Mouse (Mus musculus) intestine, embryonic 14.5 days (tissue): ENCODE results near the gene Parp3. TPM values are rescaled to one million over a fixed set of nuclear protein-coding genes. Genes with fewer than 3 reads are reported as not detected.

Source experiments
- ATAC-seq: fragments of 200-750 bp; cut with Nextera tagmentation; replicated peaks from 2 replicates; pipeline ENCODE4 v1.8.0; 2017; ENCODE audit warnings: low read depth, moderate number of reproducible peaks, moderate TSS enrichment, moderate library complexity; ENCODE audit not compliant: low FRiP score, low TSS enrichment
- DNase-seq: peaks from one replicate; pipeline ENCODE4 v3.0.0-alpha.2; 2018; ENCODE audit warnings: low spot score
- H3K27ac ChIP-seq: fragments of 300-500 bp; sonication (generic); 2 replicates; pipeline ENCODE4 v1.5.1; 2014; ENCODE audit warnings: low read depth, mild to moderate bottlenecking, control low read depth
- H3K27me3 ChIP-seq: fragments of 300-500 bp; sonication (generic); replicated peaks from 2 replicates; pipeline ENCODE4 v1.6.1; 2014; ENCODE audit warnings: low read length, control low read depth; ENCODE audit not compliant: control insufficient read depth, insufficient read depth
- H3K36me3 ChIP-seq: fragments of 300-500 bp; sonication (generic); 2 replicates; pipeline ENCODE4 v1.6.1; 2014; ENCODE audit warnings: low read length, control low read depth; ENCODE audit not compliant: control insufficient read depth, insufficient read depth
- H3K4me1 ChIP-seq: fragments of 300-500 bp; sonication (generic); replicated peaks from 2 replicates; pipeline ENCODE4 v1.6.1; 2014; ENCODE audit warnings: low read length, control low read depth, mixed read lengths; ENCODE audit not compliant: control insufficient read depth, insufficient read depth
- H3K4me2 ChIP-seq: fragments of 300-500 bp; sonication (generic); 2 replicates; pipeline ENCODE4 v1.6.1; 2014; ENCODE audit warnings: low read length
- H3K4me3 ChIP-seq: fragments of 300-500 bp; sonication (generic); 2 replicates; pipeline ENCODE4 v1.5.1; 2014; ENCODE audit warnings: low read depth, low read length, control low read depth, mixed read lengths
- H3K9ac ChIP-seq: fragments of 300-500 bp; sonication (generic); 2 replicates; pipeline ENCODE4 v1.6.1; 2014; ENCODE audit warnings: mild to moderate bottlenecking, low read length
- H3K9me3 ChIP-seq: fragments of 300-500 bp; sonication (generic); 2 replicates; pipeline ENCODE4 v1.6.1; 2016; ENCODE audit warnings: low read length, control low read depth; ENCODE audit not compliant: control insufficient read depth
- WGBS: fragments of 180-500 bp; shearing (Covaris S2); extraction: QIAGEN DNeasy Blood & Tissue Kit; methylation state at CpG from one replicate; pipeline ENCODE4 v1.1.7; 2014; 5-methylcytosine and 5-hydroxymethylcytosine counted together
- polyA plus RNA-seq: library from polyadenylated mRNA; unstranded; fragments of >200 nt; fragmentation: Nextera tagmentation; extraction: Ambion mirVana; gene quantifications from 2 replicates; pipeline ENCODE4 v1.2.1, GENCODE M21; 2014

Parp3 gene
- polyA plus RNA-seq, 1 experiment from 2014 or later, result 1.7 TPM

DNA sequence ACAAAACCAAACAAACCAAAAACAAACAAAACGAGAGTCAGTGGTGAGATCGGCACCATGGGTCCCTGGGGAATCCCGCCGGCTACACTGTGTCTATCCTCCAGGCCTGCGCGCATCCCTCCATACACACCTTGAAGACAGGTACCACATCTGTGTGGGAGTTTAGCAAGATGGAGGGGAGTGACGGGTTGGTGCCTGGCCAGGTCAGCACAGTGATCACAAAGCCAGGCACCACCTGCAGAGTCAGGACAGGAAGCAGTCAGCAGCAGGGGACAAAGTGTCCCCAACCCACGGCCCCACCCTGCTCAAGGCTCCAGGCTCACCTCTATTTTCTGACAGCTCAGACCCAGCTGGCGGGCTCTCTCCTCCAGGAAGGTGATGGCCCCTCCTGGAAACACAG, 40.2 kb downstream of the Parp3 start:
- Histone ChIP-seq H3K27me3 (no peaks in the 10 kb centered on the region), H3K27ac (no peak overlapping the region), H3K4me2 (no peak overlapping the region), H3K9ac (no peak overlapping the region), H3K4me3 (no peak overlapping the region), H3K36me3 (peaks cover 37% of the 10 kb centered on the region), H3K4me1 (peaks cover 18% of the 10 kb centered on the region), H3K9me3 (no peaks in the 10 kb centered on the region)
- ATAC-seq, result no peak
- WGBS, result 79% methylated on average over 9 of the region's 9 CpGs
- DNase-seq, result no peak

DNA sequence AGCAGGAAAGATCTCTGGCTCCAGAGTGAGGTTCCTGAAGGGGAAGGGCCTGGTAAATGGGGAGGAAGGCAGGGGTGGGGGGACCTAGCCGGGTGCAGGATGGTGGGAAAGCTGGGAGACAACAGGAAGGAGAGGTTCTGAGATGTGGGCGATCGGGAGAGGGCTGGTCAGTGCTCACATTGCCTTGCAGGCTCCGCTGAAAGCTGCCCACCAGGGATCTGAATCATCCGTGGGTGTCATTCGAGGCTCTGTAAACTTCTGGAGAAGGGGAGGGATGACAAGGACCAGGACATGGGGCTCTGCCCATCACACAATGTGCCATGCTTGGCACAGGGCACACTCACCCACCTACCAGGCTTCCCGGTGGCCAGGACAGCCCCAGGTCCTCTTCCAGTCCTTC, 43.4 kb downstream of the Parp3 start:
- Histone ChIP-seq H3K9ac (no peak overlapping the region), H3K27ac (no peak overlapping the region), H3K36me3 (peaks cover 49% of the 10 kb centered on the region), H3K9me3 (no peaks in the 10 kb centered on the region), H3K27me3 (no peaks in the 10 kb centered on the region), H3K4me2 (no peak overlapping the region), H3K4me1 (peaks cover 22% of the 10 kb centered on the region), H3K4me3 (no peak overlapping the region)
- no peak for ATAC-seq
- DNase-seq, result no peak
- WGBS, result 84% methylated on average over 6 of the region's 7 CpGs

DNA sequence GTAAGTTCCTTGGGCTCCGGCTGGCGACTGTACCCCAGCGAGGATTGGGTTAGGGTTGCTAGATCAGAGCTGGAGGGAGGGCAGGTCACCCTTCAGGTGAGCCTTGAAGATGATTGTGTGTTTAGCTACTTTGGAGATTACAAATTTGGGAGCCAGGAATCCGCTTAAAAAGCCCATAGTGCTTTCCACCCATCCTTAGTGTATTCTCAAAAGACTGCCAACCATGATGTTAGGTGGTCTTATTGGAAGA, 46.8 kb downstream of the Parp3 start:
- H3K4me1 ChIP-seq, result peaks cover 9% of the 10 kb centered on the region; the same call in 1 of the 2 replicates
- H3K27me3 ChIP-seq, result no peaks in the 10 kb centered on the region
- no peak for DNase-seq
- whole genome bisulfite sequencing, result 2% methylated on average over 4 of the region's 4 CpGs
- peak overlapping the region; percentile 95 for H3K4me2 ChIP-seq
- H3K27ac ChIP-seq, result peak overlapping the region; percentile 95
- H3K4me3 ChIP-seq, result peak overlapping the region; percentile 97
- H3K9ac ChIP-seq, result peak overlapping the region; percentile 97
- no peaks in the 10 kb centered on the region for H3K9me3 ChIP-seq
- peaks cover 42% of the 10 kb centered on the region for H3K36me3 ChIP-seq
- ATAC-seq, result no peak

DNA sequence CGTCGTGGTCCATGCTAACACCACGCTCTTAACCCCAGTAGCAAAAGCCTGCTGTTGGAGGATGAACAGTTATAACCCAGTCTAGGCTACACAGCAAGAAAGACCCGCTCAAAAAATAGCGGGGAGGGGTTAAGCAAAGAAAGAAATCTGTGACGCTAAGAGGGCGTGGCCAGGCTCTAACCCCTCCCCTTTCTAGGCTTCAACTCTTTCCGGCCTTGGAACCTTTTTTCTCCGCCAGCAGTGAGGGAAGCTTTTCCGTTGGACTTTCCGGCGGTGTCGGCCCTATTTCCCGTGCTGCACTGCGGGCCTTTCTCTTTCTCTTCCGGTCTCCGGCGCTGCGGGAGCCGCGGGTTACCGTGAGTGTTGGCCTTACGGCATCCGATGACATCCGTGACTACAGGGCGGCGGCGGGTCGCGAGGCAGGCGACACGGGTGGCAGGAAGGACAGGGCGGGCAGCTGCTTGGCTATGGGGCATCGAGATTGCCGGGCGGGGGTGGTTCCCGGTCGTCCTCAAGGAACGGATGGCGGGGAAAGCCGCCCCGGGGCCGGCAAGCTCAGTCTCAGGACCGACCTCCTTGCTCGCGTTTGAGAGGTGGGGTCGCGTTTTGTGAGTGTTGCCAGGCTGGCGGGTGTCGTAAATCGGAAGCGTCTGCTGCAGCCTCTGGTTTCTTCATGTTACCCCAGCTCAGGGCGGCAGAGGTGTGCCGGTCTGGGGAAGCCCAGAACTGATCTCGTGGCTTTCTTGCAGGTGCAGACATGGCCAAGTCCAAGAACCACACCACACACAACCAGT, 47.3 kb downstream of the Parp3 start, which contains the start of gene Rpl29:
Gene Rpl29, plus strand, starts transcription at position 234 of the 794 bp plus-strand sequence.
- Histone ChIP-seq H3K4me1 (peaks cover 9% of the 10 kb centered on the region; the same call in 1 of the 2 replicates), H3K9me3 (no peaks in the 10 kb centered on the region), H3K4me3 (peak within 1 kb of the TSS; percentile 97), H3K9ac (peak within 1 kb of the TSS; percentile 97), H3K36me3 (peaks cover 39% of the 10 kb centered on the region), H3K27ac (peak within 1 kb of the TSS; percentile 95), H3K4me2 (peak within 1 kb of the TSS; percentile 95), H3K27me3 (no peaks in the 10 kb centered on the region)
- ATAC-seq (peak; percentile 80), DNase-seq (peak; percentile 97)
- WGBS, result under 1% methylated on average over 47 of the region's 55 CpGs

DNA sequence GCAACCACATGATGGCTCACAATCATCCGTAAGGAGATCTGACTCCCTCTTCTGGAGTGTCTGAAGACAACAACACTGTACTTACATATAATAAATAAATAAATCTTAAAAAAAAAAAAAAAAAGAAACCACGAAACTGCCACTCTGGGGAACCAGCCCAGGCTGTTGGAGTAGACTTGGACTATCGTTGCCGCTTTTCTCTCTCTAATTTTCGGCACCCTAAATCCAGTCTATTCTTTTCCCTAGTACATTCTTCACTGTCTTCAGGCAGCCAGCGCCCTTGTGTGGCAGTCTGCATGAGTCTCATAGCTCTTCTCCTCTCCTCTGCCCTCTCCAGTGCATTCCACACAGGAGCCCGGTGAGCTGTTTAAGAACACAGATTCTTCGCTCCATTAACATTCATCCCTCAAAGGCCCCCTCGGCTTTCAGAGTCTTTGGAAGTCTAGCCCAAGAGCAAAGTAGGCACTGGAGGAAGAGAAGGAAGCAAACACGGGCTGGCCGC, 48.0 kb downstream of the Parp3 start:
- H3K9ac ChIP-seq, result peak overlapping the region; percentile 61
- H3K4me3 ChIP-seq, result peak overlapping the region; percentile 97
- peak overlapping the region; percentile 77 for H3K4me2 ChIP-seq
- peaks cover 9% of the 10 kb centered on the region; the same call in 1 of the 2 replicates for H3K4me1 ChIP-seq
- DNase-seq (no peak), ATAC-seq (peak; percentile 63)
- H3K27me3 ChIP-seq, result no peaks in the 10 kb centered on the region
- H3K36me3 ChIP-seq, result peaks cover 33% of the 10 kb centered on the region
- H3K27ac ChIP-seq, result peak overlapping the region; percentile 95
- 17% methylated on average over 11 of the region's 11 CpGs for WGBS
- H3K9me3 ChIP-seq, result no peaks in the 10 kb centered on the region

DNA sequence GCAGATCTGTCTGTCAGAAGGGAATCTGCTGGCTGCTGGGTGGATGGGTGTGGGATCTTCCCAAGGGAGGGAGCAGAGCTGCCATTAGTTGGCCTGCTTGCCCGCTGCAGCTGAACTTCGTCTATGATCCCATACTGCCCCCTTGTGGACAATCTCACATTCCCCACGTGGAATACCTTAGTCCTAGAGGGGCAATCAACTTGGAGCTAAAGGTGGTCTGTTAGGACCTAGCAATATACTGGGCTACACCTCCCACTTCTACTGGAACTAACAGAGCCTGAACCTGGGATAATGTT, 54.9 kb downstream of the Parp3 start:
- ATAC-seq (peak; percentile 74), DNase-seq (peak; percentile 91)
- Histone ChIP-seq H3K27me3 (no peaks in the 10 kb centered on the region), H3K36me3 (no peaks in the 10 kb centered on the region), H3K9ac (no peak overlapping the region), H3K4me3 (no peak overlapping the region), H3K4me1 (peaks cover 24% of the 10 kb centered on the region), H3K9me3 (no peaks in the 10 kb centered on the region), H3K27ac (0 out of 2 replicates have a peak overlapping the region, but pooled peaks have one; percentile 16), H3K4me2 (peak overlapping the region; percentile 27)
- 0% methylated on average over 3 of the region's 3 CpGs for WGBS

DNA sequence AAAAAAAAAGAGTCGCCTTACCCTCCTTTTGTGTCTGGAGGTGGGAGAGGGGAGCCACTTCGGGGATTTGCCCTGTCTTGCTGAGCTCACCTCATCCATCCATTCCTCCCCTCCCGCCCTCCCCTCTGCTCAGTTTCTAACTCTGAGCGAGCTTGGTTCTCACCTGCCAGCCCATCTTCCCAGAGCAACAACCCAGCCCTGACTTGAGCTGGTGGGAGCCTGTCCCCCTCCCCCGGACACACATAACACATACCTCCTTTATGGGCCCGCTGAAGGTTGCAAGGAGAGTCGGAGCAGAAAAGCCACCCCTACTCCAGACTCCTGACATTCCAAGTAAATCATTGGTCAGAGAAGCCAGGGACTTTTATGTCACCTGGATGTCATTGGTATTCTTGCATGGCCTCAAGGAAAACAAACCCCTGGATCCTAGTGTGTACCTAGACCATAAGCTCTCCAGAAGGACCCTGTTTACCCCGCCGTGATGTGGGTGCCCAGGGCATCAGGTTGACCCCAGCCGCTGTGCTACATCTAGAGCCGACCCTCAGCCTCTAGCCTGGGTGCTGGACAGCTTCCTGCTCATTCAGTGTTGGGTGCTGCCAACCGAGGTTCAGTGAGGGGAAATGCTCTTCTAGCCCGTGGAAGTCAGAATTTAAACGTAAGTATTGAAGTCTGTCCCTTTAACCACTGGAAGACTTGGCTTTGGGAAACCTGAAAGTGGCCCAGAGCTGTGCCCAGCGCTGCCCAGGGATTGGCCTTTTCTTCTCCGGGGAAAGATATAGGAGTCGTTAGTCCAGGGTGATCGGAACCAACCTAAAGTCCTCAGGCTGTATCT, 55.5 kb downstream of the Parp3 start:
- H3K4me3 ChIP-seq, result no peak overlapping the region
- DNase-seq (no peak), ATAC-seq (0 out of 2 replicates have a peak, but pooled peaks have one; percentile 5)
- H3K4me2 ChIP-seq, result peak overlapping the region; percentile 27
- no peaks in the 10 kb centered on the region for H3K36me3 ChIP-seq
- H3K9me3 ChIP-seq, result no peaks in the 10 kb centered on the region
- no peaks in the 10 kb centered on the region for H3K27me3 ChIP-seq
- peak overlapping the region; percentile 16; the same call in 1 of the 2 replicates for H3K27ac ChIP-seq
- 11% methylated on average over 17 of the region's 18 CpGs for WGBS
- H3K4me1 ChIP-seq, result peaks cover 24% of the 10 kb centered on the region
- no peak overlapping the region for H3K9ac ChIP-seq

DNA sequence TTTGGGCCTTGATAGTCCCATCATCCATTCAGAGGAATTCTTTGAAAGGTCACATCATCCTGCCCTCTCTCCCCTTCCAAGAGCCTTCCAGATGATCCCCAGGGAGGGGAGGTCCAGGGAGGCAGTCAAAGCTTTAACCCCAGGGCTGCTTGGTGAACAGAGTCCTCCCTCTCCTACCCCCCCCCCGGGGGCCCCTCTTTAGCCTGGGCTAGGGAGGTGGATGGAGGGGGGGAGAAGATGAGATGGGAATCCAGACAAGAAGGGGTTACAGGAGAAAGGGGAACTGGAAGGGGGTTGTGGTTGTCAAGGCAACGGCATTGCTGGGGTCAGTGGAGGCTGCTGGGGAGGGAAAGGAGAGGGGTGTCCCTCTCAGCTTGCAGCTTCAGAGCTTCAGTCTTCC, 56.1 kb downstream of the Parp3 start:
- no peak for ATAC-seq
- Histone ChIP-seq H3K36me3 (no peaks in the 10 kb centered on the region), H3K4me2 (peak overlapping the region; percentile 14; the same call in 1 of the 2 replicates), H3K27me3 (no peaks in the 10 kb centered on the region), H3K27ac (no peak overlapping the region), H3K9ac (no peak overlapping the region), H3K9me3 (no peaks in the 10 kb centered on the region), H3K4me3 (no peak overlapping the region), H3K4me1 (peaks cover 24% of the 10 kb centered on the region)
- DNase-seq, result no peak
- WGBS, result 5% methylated on average over 2 of the region's 2 CpGs
